Mouse (Mus musculus) lung, postnatal 10 days (tissue): ENCODE results near the gene Lrba.

Experiments used
- DNase-seq: peaks from one replicate; pipeline ENCODE4 v3.0.0; 2021

Gene Lrba

GRCm38 (mm10) chr3:86268074-86268702, 43.7 kb downstream of the Lrba start:
- DNase-seq, result peak; percentile 47

GRCm38 (mm10) chr3:86275651-86276050, 51.2 kb downstream of the Lrba start:
- no peak for DNase-seq

- no peak for DNase-seq
Measured at GRCm38 (mm10) chr3:86291326-86291725, 66.8 kb downstream of the Lrba start.

- DNase-seq, result no peak
Measured at GRCm38 (mm10) chr3:86294866-86295265, 70.4 kb downstream of the Lrba start.

GRCm38 (mm10) chr3:86296214-86296613, 71.7 kb downstream of the Lrba start:
- no peak for DNase-seq

- DNase-seq, result no peak
Measured at GRCm38 (mm10) chr3:86308833-86309232, 84.4 kb downstream of the Lrba start.

GRCm38 (mm10) chr3:86310216-86310615, 85.7 kb downstream of the Lrba start:
- DNase-seq, result no peak

- no peak for DNase-seq
Measured at GRCm38 (mm10) chr3:86311406-86311805, 86.9 kb downstream of the Lrba start.

GRCm38 (mm10) chr3:86317636-86318035, 93.2 kb downstream of the Lrba start:
- DNase-seq, result no peak

- peak; percentile 14 for DNase-seq
Measured at GRCm38 (mm10) chr3:86328531-86328930, 104.1 kb downstream of the Lrba start.

- no peak for DNase-seq
Measured at GRCm38 (mm10) chr3:86343261-86343660, 118.8 kb downstream of the Lrba start.

GRCm38 (mm10) chr3:86362486-86362885, 138.0 kb downstream of the Lrba start:
- peak; percentile 11 for DNase-seq

- no peak for DNase-seq
Measured at GRCm38 (mm10) chr3:86371466-86371865, 147.0 kb downstream of the Lrba start.

GRCm38 (mm10) chr3:86375276-86375675, 150.8 kb downstream of the Lrba start:
- no peak for DNase-seq

- no peak for DNase-seq
Measured at GRCm38 (mm10) chr3:86382557-86382956, 158.1 kb downstream of the Lrba start.

- no peak for DNase-seq
Measured at GRCm38 (mm10) chr3:86385047-86385446, 160.6 kb downstream of the Lrba start.

GRCm38 (mm10) chr3:86386246-86386645, 161.8 kb downstream of the Lrba start:
- no peak for DNase-seq

- DNase-seq, result no peak
Measured at GRCm38 (mm10) chr3:86423828-86424227, 199.3 kb downstream of the Lrba start.

- no peak for DNase-seq
Measured at GRCm38 (mm10) chr3:86426733-86427132, 202.3 kb downstream of the Lrba start.

- DNase-seq, result no peak
Measured at GRCm38 (mm10) chr3:86443497-86443896, 219.0 kb downstream of the Lrba start.

GRCm38 (mm10) chr3:86451211-86451610, 226.7 kb downstream of the Lrba start:
- DNase-seq, result peak; percentile 6

GRCm38 (mm10) chr3:86461582-86461981, 237.1 kb downstream of the Lrba start:
- no peak for DNase-seq

- no peak for DNase-seq
Measured at GRCm38 (mm10) chr3:86489992-86490391, 265.5 kb downstream of the Lrba start.

- DNase-seq, result no peak
Measured at GRCm38 (mm10) chr3:86500586-86500985, 276.1 kb downstream of the Lrba start.

- no peak for DNase-seq
Measured at GRCm38 (mm10) chr3:86518506-86519109, 294.1 kb downstream of the Lrba start.
